Mouse (Mus musculus) heart, postnatal 10 days (tissue): ENCODE data around the gene Sbno2. TPM values are rescaled to one million over a fixed set of nuclear protein-coding genes. Genes with fewer than 3 reads are reported as not detected.

ENCODE experiments used
- total RNA-seq, 2 experiments: library from RNA; stranded (reverse); gene quantifications; 2 replicates each; pipeline ENCODE4 v1.2.3; 2021

Gene Sbno2
- total RNA-seq, 2 experiments from 2014 or later = 15.1 to 17.6 TPM

Other genes starting within 250 kb of the Sbno2 start
- under 1 TPM in 1 of 2 experiments, not detected in 1; 0.55 TPM for gene Prtn3, start 231.1 kb downstream of the Sbno2 start, total RNA-seq
- under 1 TPM; 0.53 to 0.89 TPM for gene Plppr3, start 230.9 kb downstream of the Sbno2 start, total RNA-seq
- gene Elane, start 219.3 kb downstream of the Sbno2 start, total RNA-seq = not detected
- gene Cfd, start 214.7 kb downstream of the Sbno2 start, total RNA-seq = 10 to 100 TPM in 1 of 2 experiments, 1 to 10 TPM in 1; 3.2 to 12.0 TPM
- gene Med16, start 196.6 kb downstream of the Sbno2 start, total RNA-seq = 10 to 100 TPM; 59.5 to 60.0 TPM
- gene Gm26602, start 194.7 kb downstream of the Sbno2 start, total RNA-seq = not detected
- gene Kiss1r, start 188.6 kb downstream of the Sbno2 start, total RNA-seq = under 1 TPM; 0.17 to 0.22 TPM
- gene R3hdm4, start 184.4 kb downstream of the Sbno2 start, total RNA-seq = 10 to 100 TPM; 93.4 to 94.9 TPM
- 1 to 10 TPM; 3.1 to 3.2 TPM for gene Arid3a, start 178.5 kb downstream of the Sbno2 start, total RNA-seq
- 10 to 100 TPM; 22.7 to 23.4 TPM for gene Wdr18, start 145.4 kb downstream of the Sbno2 start, total RNA-seq
- not detected for gene Grin3b, start 134.9 kb downstream of the Sbno2 start, total RNA-seq
- gene Tmem259, start 121.2 kb downstream of the Sbno2 start, total RNA-seq = 100 to 1,000 TPM; 126 to 132 TPM
- gene Cnn2, start 117.0 kb downstream of the Sbno2 start, total RNA-seq = 10 to 100 TPM; 60.3 to 65.6 TPM
- gene Abca7, start 109.1 kb downstream of the Sbno2 start, total RNA-seq = 1 to 10 TPM; 7.8 to 8.2 TPM
- 1 to 10 TPM; 5.0 to 6.1 TPM for gene Arhgap45, start 88.9 kb downstream of the Sbno2 start, total RNA-seq
- 10 to 100 TPM; 79.0 to 79.1 TPM for gene Polr2e, start 65.8 kb downstream of the Sbno2 start, total RNA-seq
- 100 to 1,000 TPM; 551 to 562 TPM for gene Gpx4, start 58.4 kb downstream of the Sbno2 start, total RNA-seq
- gene Stk11, start 10.2 kb upstream of the Sbno2 start, total RNA-seq = 100 to 1,000 TPM; 110 to 112 TPM
- gene Atp5d, start 33.1 kb upstream of the Sbno2 start, total RNA-seq = 1,000 to 10,000 TPM; 1,058 to 1,125 TPM
- gene Cbarp, start 35.3 kb upstream of the Sbno2 start, total RNA-seq = 1 to 10 TPM; 3.2 to 4.1 TPM
- 100 to 1,000 TPM; 132 to 190 TPM for gene Midn, start 42.7 kb upstream of the Sbno2 start, total RNA-seq
- gene Cirbp, start 60.4 kb upstream of the Sbno2 start, total RNA-seq = 100 to 1,000 TPM; 113 to 134 TPM
- 1 to 10 TPM; 3.1 to 3.4 TPM for gene 1600002K03Rik, start 67.4 kb upstream of the Sbno2 start, total RNA-seq
- 1 to 10 TPM; 1.4 to 1.7 TPM for gene Efna2, start 73.9 kb upstream of the Sbno2 start, total RNA-seq
- 10 to 100 TPM; 20.3 to 23.1 TPM for gene Mum1, start 120.9 kb upstream of the Sbno2 start, total RNA-seq
- gene Ndufs7, start 143.6 kb upstream of the Sbno2 start, total RNA-seq = 100 to 1,000 TPM; 609 to 639 TPM
- gene Gamt, start 155.4 kb upstream of the Sbno2 start, total RNA-seq = 10 to 100 TPM; 19.3 to 21.3 TPM
- 10 to 100 TPM; 86.4 to 95.4 TPM for gene Dazap1, start 155.9 kb upstream of the Sbno2 start, total RNA-seq
- 100 to 1,000 TPM; 859 to 871 TPM for gene Rps15, start 186.9 kb upstream of the Sbno2 start, total RNA-seq
- 1 to 10 TPM; 4.7 to 5.0 TPM for gene Apc2, start 190.4 kb upstream of the Sbno2 start, total RNA-seq
- gene 2310011J03Rik, start 215.0 kb upstream of the Sbno2 start, total RNA-seq = 10 to 100 TPM; 15.3 to 17.9 TPM
- 1 to 10 TPM; 1.7 to 1.8 TPM for gene Pcsk4, start 223.9 kb upstream of the Sbno2 start, total RNA-seq
- 1 to 10 TPM; 2.2 to 2.4 TPM for gene Reep6, start 224.4 kb upstream of the Sbno2 start, total RNA-seq
- gene Adamtsl5, start 242.8 kb upstream of the Sbno2 start, total RNA-seq = 10 to 100 TPM; 36.9 to 42.9 TPM